Mouse (Mus musculus): ENCODE data around the gene Ripor3. TPM values are rescaled to one million over a fixed set of nuclear protein-coding genes. Genes with fewer than 3 reads are reported as not detected.

The Ripor3 gene
- total RNA-seq, 1 experiment = 0.98 TPM

- Histone ChIP-seq H3K36me3 (ENCODE audit: control insufficient read depth, insufficient read depth, low read length, poor library complexity, severe bottlenecking) (no peaks in the 10 kb centered on the region), H3K4me1 (ENCODE audit: control insufficient read depth in 2 of 2, insufficient read depth in 2 of 2, low read length in 2 of 2, poor library complexity in 1 of 2) (peaks cover 0 to 13% of the 10 kb centered on the region in 2 experiments; a peak in 2 of 4 replicates), H3K4me3 (ENCODE audit: insufficient read depth in 1 of 2, low read depth in 1 of 2, low read length in 2 of 2, poor library complexity in 1 of 2, severe bottlenecking in 1 of 2) (no peak overlapping the region), H3K9me3 (ENCODE audit: control insufficient read depth, insufficient read depth, low read depth, low read length) (no peaks in the 10 kb centered on the region), H3K9ac (ENCODE audit: insufficient read depth, low read depth, low read length, poor library complexity, severe bottlenecking) (no peak overlapping the region), H3K27ac (ENCODE audit: insufficient read depth, low read depth, low read length, poor library complexity, severe bottlenecking) (no peak overlapping the region)
- in situ Hi-C loops (cut with MboI; ENCODE audit: low sequenced_read_pairs in 2 of 2, unreplicated experiment in 2 of 2) = no loop called here
- DNase-seq (ENCODE audit: low read depth, low spot score) = peak; percentile 31
- TF ChIP-seq MAFK (IDR thresholded peaks at IDR 0.05; ENCODE audit: insufficient read depth, low read depth, low read length) (no peak), CHD2 (IDR thresholded peaks at IDR 0.05; ENCODE audit: low read depth, low read length) (no peak), ZNF384 (IDR thresholded peaks at IDR 0.05; ENCODE audit: low read depth, low read length) (no peak), HCFC1 (IDR thresholded peaks at IDR 0.05; ENCODE audit: borderline replicate concordance, insufficient read depth, low read length) (no peak), ZC3H11A (IDR thresholded peaks at IDR 0.05; ENCODE audit: borderline replicate concordance, low read depth, low read length) (no peak)
Observed at GRCm38 (mm10) chr2:168005616-168006015, 4.8 kb downstream of the Ripor3 start.

DNA sequence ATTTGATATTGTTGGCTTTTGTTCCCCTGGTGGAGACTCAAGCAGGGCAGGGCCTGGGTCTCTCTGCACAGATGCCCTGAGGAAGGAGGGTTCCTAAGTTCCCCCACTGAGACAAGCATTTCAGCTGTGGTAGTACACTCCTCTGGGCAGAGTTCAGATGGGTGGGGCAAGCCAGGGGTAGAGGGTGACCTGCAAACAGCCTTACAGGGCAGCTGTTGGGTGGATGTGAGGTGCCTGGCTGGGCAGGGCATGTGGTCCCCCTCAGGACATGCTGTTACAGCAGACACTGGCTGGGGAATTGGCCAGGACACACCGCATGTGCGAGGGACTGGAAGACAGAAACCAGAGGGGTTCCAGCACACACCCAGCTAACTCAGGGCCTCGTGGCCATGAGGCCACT is 5.4 kb downstream of the Ripor3 start:
- Histone ChIP-seq H3K36me3 (ENCODE audit: control insufficient read depth, insufficient read depth, low read length, poor library complexity, severe bottlenecking) (no peaks in the 10 kb centered on the region), H3K4me1 (ENCODE audit: control insufficient read depth in 2 of 2, insufficient read depth in 2 of 2, low read length in 2 of 2, poor library complexity in 1 of 2) (peaks cover 0 to 13% of the 10 kb centered on the region in 2 experiments; a peak in 2 of 4 replicates), H3K27ac (ENCODE audit: insufficient read depth, low read depth, low read length, poor library complexity, severe bottlenecking) (no peak overlapping the region), H3K9ac (ENCODE audit: insufficient read depth, low read depth, low read length, poor library complexity, severe bottlenecking) (no peak overlapping the region), H3K9me3 (ENCODE audit: control insufficient read depth, insufficient read depth, low read depth, low read length) (no peaks in the 10 kb centered on the region), H3K4me3 (ENCODE audit: insufficient read depth in 1 of 2, low read depth in 1 of 2, low read length in 2 of 2, poor library complexity in 1 of 2, severe bottlenecking in 1 of 2) (no peak overlapping the region)
- in situ Hi-C loops (cut with MboI; ENCODE audit: low sequenced_read_pairs in 2 of 2, unreplicated experiment in 2 of 2) = no loop called here
- DNase-seq (ENCODE audit: low read depth, low spot score) = no peak
- no peak for TF ChIP-seq CHD2 (IDR thresholded peaks at IDR 0.05; ENCODE audit: low read depth, low read length)
- no peak for TF ChIP-seq ZNF384 (IDR thresholded peaks at IDR 0.05; ENCODE audit: low read depth, low read length)

- no peak for TF ChIP-seq MAFK (IDR thresholded peaks at IDR 0.05; ENCODE audit: insufficient read depth, low read depth, low read length)
- TF ChIP-seq CHD2 (IDR thresholded peaks at IDR 0.05; ENCODE audit: low read depth, low read length) = no peak
- TF ChIP-seq HCFC1 (IDR thresholded peaks at IDR 0.05; ENCODE audit: borderline replicate concordance, insufficient read depth, low read length) = no peak
- no peak for TF ChIP-seq ZC3H11A (IDR thresholded peaks at IDR 0.05; ENCODE audit: borderline replicate concordance, low read depth, low read length)
- no peak for TF ChIP-seq ZNF384 (IDR thresholded peaks at IDR 0.05; ENCODE audit: low read depth, low read length)
- Histone ChIP-seq H3K9me3 (ENCODE audit: control insufficient read depth, insufficient read depth, low read depth, low read length) (no peaks in the 10 kb centered on the region), H3K4me1 (ENCODE audit: control insufficient read depth in 2 of 2, insufficient read depth in 2 of 2, low read length in 2 of 2, poor library complexity in 1 of 2) (peaks cover 0 to 13% of the 10 kb centered on the region in 2 experiments; a peak in 2 of 4 replicates)
Observed at GRCm38 (mm10) chr2:168004369-168004768, 6.0 kb downstream of the Ripor3 start.

DNA sequence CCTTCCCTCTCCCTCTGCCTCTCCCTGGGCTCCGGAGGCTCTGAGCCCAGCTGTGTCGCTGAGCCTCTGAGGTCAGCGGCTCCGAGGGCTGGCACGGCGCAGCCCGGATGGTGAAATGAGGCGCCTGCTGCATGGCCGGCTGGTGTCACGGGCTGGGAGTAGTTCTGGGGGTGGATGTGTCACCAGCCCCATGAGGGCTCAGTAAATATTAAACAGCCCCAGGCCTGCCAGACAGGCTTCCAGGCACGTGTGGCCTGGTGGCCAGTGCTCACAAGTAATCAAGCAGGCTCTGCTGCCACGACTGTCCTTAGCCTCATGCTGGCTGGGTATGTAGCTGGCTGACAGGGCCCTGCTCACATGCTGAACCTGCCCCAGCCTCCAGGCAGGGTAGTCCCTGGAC is 7.0 kb downstream of the Ripor3 start:
- no peak overlapping the region for H3K4me3 ChIP-seq (ENCODE audit: insufficient read depth in 1 of 2, low read depth in 1 of 2, low read length in 2 of 2, poor library complexity in 1 of 2, severe bottlenecking in 1 of 2)
- DNase-seq (ENCODE audit: low read depth, low spot score) = no peak

More at GRCm38 (mm10) chr2:168004369-168004768, 6.0 kb downstream of the Ripor3 start:
- DNase-seq (ENCODE audit: low read depth, low spot score) = no peak
- H3K27ac ChIP-seq (ENCODE audit: insufficient read depth, low read depth, low read length, poor library complexity, severe bottlenecking) = no peak overlapping the region
- H3K9ac ChIP-seq (ENCODE audit: insufficient read depth, low read depth, low read length, poor library complexity, severe bottlenecking) = no peak overlapping the region
- in situ Hi-C loops (cut with MboI; ENCODE audit: low sequenced_read_pairs in 2 of 2, unreplicated experiment in 2 of 2) = no loop called here
- H3K4me3 ChIP-seq (ENCODE audit: insufficient read depth in 1 of 2, low read depth in 1 of 2, low read length in 2 of 2, poor library complexity in 1 of 2, severe bottlenecking in 1 of 2) = no peak overlapping the region
- no peaks in the 10 kb centered on the region for H3K36me3 ChIP-seq (ENCODE audit: control insufficient read depth, insufficient read depth, low read length, poor library complexity, severe bottlenecking)

GRCm38 (mm10) chr2:168002884-168003283 is 7.5 kb downstream of the Ripor3 start:
- no peak for DNase-seq (ENCODE audit: low read depth, low spot score)
- no peak overlapping the region for H3K9ac ChIP-seq (ENCODE audit: insufficient read depth, low read depth, low read length, poor library complexity, severe bottlenecking)
- H3K36me3 ChIP-seq (ENCODE audit: control insufficient read depth, insufficient read depth, low read length, poor library complexity, severe bottlenecking) = no peaks in the 10 kb centered on the region
- no peaks in the 10 kb centered on the region for H3K9me3 ChIP-seq (ENCODE audit: control insufficient read depth, insufficient read depth, low read depth, low read length)
- TF ChIP-seq MAFK (IDR thresholded peaks at IDR 0.05; ENCODE audit: insufficient read depth, low read depth, low read length) (no peak), HCFC1 (IDR thresholded peaks at IDR 0.05; ENCODE audit: borderline replicate concordance, insufficient read depth, low read length) (no peak), CHD2 (IDR thresholded peaks at IDR 0.05; ENCODE audit: low read depth, low read length) (no peak), ZC3H11A (IDR thresholded peaks at IDR 0.05; ENCODE audit: borderline replicate concordance, low read depth, low read length) (no peak), ZNF384 (IDR thresholded peaks at IDR 0.05; ENCODE audit: low read depth, low read length) (no peak)
- in situ Hi-C loops (cut with MboI; ENCODE audit: low sequenced_read_pairs in 2 of 2, unreplicated experiment in 2 of 2) = no loop called here
- H3K4me1 ChIP-seq (ENCODE audit: control insufficient read depth in 2 of 2, insufficient read depth in 2 of 2, low read length in 2 of 2, poor library complexity in 1 of 2) = peaks cover 0 to 13% of the 10 kb centered on the region in 2 experiments; a peak in 2 of 4 replicates
- no peak overlapping the region for H3K27ac ChIP-seq (ENCODE audit: insufficient read depth, low read depth, low read length, poor library complexity, severe bottlenecking)
- no peak overlapping the region for H3K4me3 ChIP-seq (ENCODE audit: insufficient read depth in 1 of 2, low read depth in 1 of 2, low read length in 2 of 2, poor library complexity in 1 of 2, severe bottlenecking in 1 of 2)

More for the DNA sequence above, 7.0 kb downstream of the Ripor3 start:
- Histone ChIP-seq H3K9me3 (ENCODE audit: control insufficient read depth, insufficient read depth, low read depth, low read length) (no peaks in the 10 kb centered on the region), H3K27ac (ENCODE audit: insufficient read depth, low read depth, low read length, poor library complexity, severe bottlenecking) (no peak overlapping the region), H3K4me1 (ENCODE audit: control insufficient read depth in 2 of 2, insufficient read depth in 2 of 2, low read length in 2 of 2, poor library complexity in 1 of 2) (peaks cover 0 to 13% of the 10 kb centered on the region in 2 experiments; a peak in 2 of 4 replicates), H3K36me3 (ENCODE audit: control insufficient read depth, insufficient read depth, low read length, poor library complexity, severe bottlenecking) (no peaks in the 10 kb centered on the region), H3K9ac (ENCODE audit: insufficient read depth, low read depth, low read length, poor library complexity, severe bottlenecking) (no peak overlapping the region)
- in situ Hi-C loops (cut with MboI; ENCODE audit: low sequenced_read_pairs in 2 of 2, unreplicated experiment in 2 of 2) = no loop called here
- no peak for TF ChIP-seq CHD2 (IDR thresholded peaks at IDR 0.05; ENCODE audit: low read depth, low read length)
- no peak for TF ChIP-seq MAFK (IDR thresholded peaks at IDR 0.05; ENCODE audit: insufficient read depth, low read depth, low read length)
- no peak for TF ChIP-seq ZC3H11A (IDR thresholded peaks at IDR 0.05; ENCODE audit: borderline replicate concordance, low read depth, low read length)
- TF ChIP-seq HCFC1 (IDR thresholded peaks at IDR 0.05; ENCODE audit: borderline replicate concordance, insufficient read depth, low read length) = no peak
- no peak for TF ChIP-seq ZNF384 (IDR thresholded peaks at IDR 0.05; ENCODE audit: low read depth, low read length)

Measured in ES-E14 (cell line).